In genomic region chr2:6240072-6240471, GRCm38 (mm10) we compare ENCODE assay signal across 18 mouse cellular contexts.
"Had no signal": no experiment of that assay in that cellular context is flagged by ENCODE, and none has a peak within 500 bp of the region (broad histone marks: within the 10 kb centered on the region; RNA-seq: fewer than 3 reads in every experiment).

No protein-coding gene starts in this region.

- H3K27ac ChIP-seq: layer of hippocampus, adult 2 months; limb, embryonic 12.5 days; liver, embryonic 13.5 days; lung, embryonic 15.5 days; macrophage had no signal

- ATAC-seq: liver, postnatal 0 days had no signal

- H3K4me2 ChIP-seq: limb, embryonic 12.5 days; liver, embryonic 13.5 days; lung, embryonic 15.5 days had no signal

- H3K27me3 ChIP-seq: limb, embryonic 12.5 days; lung, embryonic 15.5 days had no signal

- DNase-seq: kidney, adult 18-20 months; kidney, postnatal 10 days; kidney, postnatal 4 days; liver; liver, embryonic 13.5 days; liver, postnatal 0 days; lung, postnatal 14 days; retina, postnatal 1 day; right cerebral cortex, postnatal 4 days; spleen, adult 18-20 months; thymus, adult 2 months; thymus, postnatal 25 days had no signal

- H3K4me3 ChIP-seq: layer of hippocampus, adult 2 months; limb, embryonic 12.5 days; liver, embryonic 13.5 days; lung, embryonic 15.5 days; megakaryocyte, embryonic 14.5 days; myocyte had no signal

- H3K36me3 ChIP-seq: limb, embryonic 12.5 days; liver, embryonic 13.5 days; lung, embryonic 15.5 days had no signal

- H3K4me1 ChIP-seq: liver, embryonic 13.5 days had no signal

- H3K9me3 ChIP-seq: limb, embryonic 12.5 days; liver, embryonic 13.5 days; lung, embryonic 15.5 days had no signal

- H3K9ac ChIP-seq: limb, embryonic 12.5 days; liver, embryonic 13.5 days; liver, postnatal 0 days; lung, embryonic 15.5 days had no signal
